Mouse (Mus musculus): Measurements from ENCODE around the gene Lrrc66. TPM values are rescaled to one million over a fixed set of nuclear protein-coding genes. Genes with fewer than 3 reads are reported as not detected.
"Not testable (repeated sequence)": the region's sequence is repeated elsewhere in the genome, so short reads cannot be mapped to it uniquely, and the experiment has no call there.

The Lrrc66 gene
- polyA plus RNA-seq, 1 experiment from 2014 or later, result 0.20 TPM

DNA sequence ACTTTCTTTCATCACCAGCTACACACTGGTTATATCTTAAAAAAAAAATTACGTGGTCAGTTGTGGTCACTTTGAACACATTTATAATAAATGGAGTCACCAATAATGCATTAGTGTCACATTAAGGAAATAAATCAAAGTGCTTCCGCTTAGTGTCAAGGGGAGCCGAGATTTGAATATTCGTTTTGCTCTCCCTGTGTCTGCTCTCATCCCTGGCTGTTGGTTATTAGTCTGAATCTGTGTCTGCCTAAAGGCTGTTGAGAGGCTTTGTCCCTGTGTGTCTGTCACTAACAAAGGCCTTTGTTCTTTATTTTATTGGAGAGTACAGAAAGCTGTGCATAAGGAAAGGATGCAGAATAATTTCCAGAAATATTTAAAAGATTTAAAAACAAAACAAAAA is 45.7 kb downstream of the Lrrc66 start:
- Histone ChIP-seq H3K4me2 (replicated peaks; ENCODE audit: low read depth, low read length) (no peak overlapping the region), H3K9ac (replicated peaks; ENCODE audit: low read depth) (no peak overlapping the region), H3K4me3 (ENCODE audit: low read depth, low read length) (no peak overlapping the region), H3K27me3 (replicated peaks; ENCODE audit: insufficient read depth, low read length) (no peaks in the 10 kb centered on the region), H3K9me3 (ENCODE audit: low read length) (no peaks in the 10 kb centered on the region), H3K36me3 (ENCODE audit: insufficient read depth, low read length) (no peaks in the 10 kb centered on the region), H3K4me1 (ENCODE audit: insufficient read depth, low read depth, low read length) (no peaks in the 10 kb centered on the region), H3K27ac (ENCODE audit: low read length) (no peak overlapping the region)
- DNase-seq (ENCODE audit: low spot score), result no peak
- no peak for TF ChIP-seq CTCF (IDR thresholded peaks at IDR 0.05)
- ATAC-seq, result no peak
- 62% methylated on average over 4 of the region's 4 CpGs for whole genome bisulfite sequencing

DNA sequence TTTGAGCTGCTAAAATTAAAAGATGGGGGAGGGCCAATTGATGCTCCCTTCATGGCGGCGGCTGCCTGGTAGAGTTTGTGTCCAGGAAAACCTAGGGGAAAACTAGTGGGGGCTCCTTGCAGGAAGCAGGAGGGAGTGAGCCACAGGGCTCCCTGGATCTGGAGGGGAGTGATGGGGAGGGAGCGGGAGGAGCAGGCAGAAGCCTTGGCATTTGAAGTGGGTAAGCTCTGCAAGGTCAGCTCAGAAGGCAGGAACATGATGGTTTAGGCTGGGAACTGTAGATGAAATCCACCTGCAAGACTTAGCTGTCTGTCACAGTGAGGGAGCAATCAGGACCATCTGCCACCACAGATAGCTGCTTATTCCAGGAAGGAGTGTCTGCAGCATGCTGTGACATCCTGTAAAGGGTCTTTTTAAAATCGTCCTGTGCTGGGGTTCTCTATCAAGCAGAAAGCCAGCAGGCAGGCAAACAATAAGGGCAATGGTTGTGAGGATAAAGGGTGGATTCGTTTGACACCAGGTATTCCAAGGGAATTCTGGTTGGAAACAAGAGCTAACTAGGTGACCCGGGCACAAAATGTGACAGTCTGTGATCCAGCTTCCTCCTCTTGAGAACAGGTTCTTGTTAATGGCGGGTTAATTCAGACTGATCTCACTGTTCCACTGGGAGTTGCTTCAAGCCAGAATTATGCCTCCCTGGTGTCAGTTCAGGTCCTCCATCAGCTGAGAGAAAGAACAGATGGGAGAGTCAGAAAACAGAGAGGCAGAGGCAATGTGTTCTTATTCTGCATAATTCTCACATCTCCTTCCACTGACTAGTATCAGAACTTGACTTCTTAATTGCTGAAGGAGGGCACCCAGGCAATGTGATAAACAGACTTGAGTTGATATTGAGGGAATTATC is 46.9 kb downstream of the Lrrc66 start:
- Histone ChIP-seq H3K4me3 (ENCODE audit: low read depth, low read length) (no peak overlapping the region), H3K9ac (replicated peaks; ENCODE audit: low read depth) (no peak overlapping the region), H3K27ac (ENCODE audit: low read length) (no peak overlapping the region), H3K9me3 (ENCODE audit: low read length) (no peaks in the 10 kb centered on the region), H3K4me2 (replicated peaks; ENCODE audit: low read depth, low read length) (no peak overlapping the region), H3K4me1 (ENCODE audit: insufficient read depth, low read depth, low read length) (no peaks in the 10 kb centered on the region), H3K27me3 (replicated peaks; ENCODE audit: insufficient read depth, low read length) (no peaks in the 10 kb centered on the region), H3K36me3 (ENCODE audit: insufficient read depth, low read length) (no peaks in the 10 kb centered on the region)
- WGBS, result 49% methylated on average over 7 of the region's 7 CpGs
- ATAC-seq (no peak), DNase-seq (ENCODE audit: low spot score) (no peak)
- TF ChIP-seq EP300 (IDR thresholded peaks at IDR 0.05), result no peak

DNA sequence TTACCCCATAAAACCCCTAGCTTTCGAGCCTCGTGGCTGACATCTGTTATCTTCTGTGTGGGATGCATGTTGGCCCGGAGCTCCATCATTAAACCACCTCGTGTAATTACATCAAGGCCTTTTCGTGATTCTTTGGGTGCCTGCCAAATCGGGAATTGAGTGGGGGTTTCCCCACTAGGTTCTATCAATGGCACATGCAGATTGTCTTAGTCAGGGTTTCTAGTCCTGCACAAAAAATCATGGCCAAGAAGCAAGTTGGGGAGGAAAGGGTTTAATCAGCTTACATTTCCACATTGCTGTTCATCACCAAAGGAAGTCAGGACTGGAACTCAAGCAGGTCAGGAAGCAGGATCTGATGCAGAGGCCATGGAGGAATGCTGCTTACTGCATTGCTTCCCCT is 48.3 kb downstream of the Lrrc66 start:
- not testable (repeated sequence) for H3K4me3 ChIP-seq (ENCODE audit: low read depth, low read length); H3K27ac ChIP-seq (ENCODE audit: low read length); H3K4me2 ChIP-seq (replicated peaks; ENCODE audit: low read depth, low read length); DNase-seq (ENCODE audit: low spot score); ATAC-seq; H3K4me1 ChIP-seq (ENCODE audit: insufficient read depth, low read depth, low read length); H3K27me3 ChIP-seq (replicated peaks; ENCODE audit: insufficient read depth, low read length); H3K9me3 ChIP-seq (ENCODE audit: low read length); H3K36me3 ChIP-seq (ENCODE audit: insufficient read depth, low read length); H3K9ac ChIP-seq (replicated peaks; ENCODE audit: low read depth)
- 64% methylated on average over 6 of the region's 6 CpGs for WGBS

DNA sequence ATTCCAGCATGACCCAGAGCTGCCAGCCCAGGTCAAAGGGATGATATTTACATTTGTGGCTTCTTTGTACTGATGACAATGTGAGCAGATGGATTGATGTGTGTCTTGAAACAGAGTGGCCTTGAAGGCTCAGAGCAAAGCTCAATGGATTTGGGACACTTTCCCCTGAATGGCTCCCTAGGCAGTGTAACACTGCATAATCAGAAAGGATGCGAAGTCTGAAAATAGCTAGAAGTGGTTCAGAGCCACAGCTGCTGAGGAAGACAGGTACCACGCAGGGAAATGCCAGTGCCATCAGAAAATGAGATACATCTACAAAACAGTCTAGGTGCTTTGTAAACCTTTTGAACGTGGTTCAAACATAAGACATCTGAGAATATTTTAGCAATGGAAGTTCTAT is 54.2 kb downstream of the Lrrc66 start:
- Histone ChIP-seq H3K4me3 (ENCODE audit: low read depth, low read length) (no peak overlapping the region), H3K9me3 (ENCODE audit: low read length) (no peaks in the 10 kb centered on the region), H3K4me2 (replicated peaks; ENCODE audit: low read depth, low read length) (no peak overlapping the region), H3K36me3 (ENCODE audit: insufficient read depth, low read length) (no peaks in the 10 kb centered on the region), H3K4me1 (ENCODE audit: insufficient read depth, low read depth, low read length) (no peaks in the 10 kb centered on the region), H3K27me3 (replicated peaks; ENCODE audit: insufficient read depth, low read length) (no peaks in the 10 kb centered on the region), H3K27ac (ENCODE audit: low read length) (no peak overlapping the region), H3K9ac (replicated peaks; ENCODE audit: low read depth) (no peak overlapping the region)
- no peak for DNase-seq (ENCODE audit: low spot score)
- TF ChIP-seq EP300 (IDR thresholded peaks at IDR 0.05), result no peak
- no peak for TF ChIP-seq CTCF (IDR thresholded peaks at IDR 0.05)
- 73% methylated on average over 3 of the region's 3 CpGs for WGBS
- no peak for ATAC-seq

DNA sequence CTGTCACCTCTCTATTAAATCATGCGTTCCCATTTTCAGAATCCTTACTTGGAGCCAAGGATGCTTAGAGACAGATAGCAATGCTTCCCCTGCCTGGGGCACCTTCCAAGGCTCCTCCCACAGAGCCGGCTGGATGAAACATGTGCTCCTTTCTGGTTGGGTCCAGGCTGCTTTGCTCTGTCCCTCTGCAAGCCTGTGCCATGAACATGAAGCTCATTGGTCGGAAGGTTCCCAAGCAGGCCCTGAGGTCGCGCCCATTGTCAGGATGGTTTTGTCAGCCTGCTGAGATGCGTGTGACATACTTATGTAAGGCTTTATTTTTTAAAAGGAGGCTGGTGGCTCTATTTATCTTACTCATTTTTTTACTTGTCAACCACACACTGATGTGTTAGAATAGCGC is 55.6 kb downstream of the Lrrc66 start:
- H3K27me3 ChIP-seq (replicated peaks; ENCODE audit: insufficient read depth, low read length), result no peaks in the 10 kb centered on the region
- no peak for DNase-seq (ENCODE audit: low spot score)
- no peak overlapping the region for H3K4me3 ChIP-seq (ENCODE audit: low read depth, low read length)
- H3K4me2 ChIP-seq (replicated peaks; ENCODE audit: low read depth, low read length), result no peak overlapping the region
- no peak overlapping the region for H3K27ac ChIP-seq (ENCODE audit: low read length)
- WGBS, result 65% methylated on average over 7 of the region's 7 CpGs
- no peaks in the 10 kb centered on the region for H3K9me3 ChIP-seq (ENCODE audit: low read length)
- TF ChIP-seq CTCF (IDR thresholded peaks at IDR 0.05) (no peak), EP300 (IDR thresholded peaks at IDR 0.05) (no peak)
- H3K4me1 ChIP-seq (ENCODE audit: insufficient read depth, low read depth, low read length), result no peaks in the 10 kb centered on the region
- no peak for ATAC-seq
- H3K9ac ChIP-seq (replicated peaks; ENCODE audit: low read depth), result no peak overlapping the region
- H3K36me3 ChIP-seq (ENCODE audit: insufficient read depth, low read length), result no peaks in the 10 kb centered on the region

DNA sequence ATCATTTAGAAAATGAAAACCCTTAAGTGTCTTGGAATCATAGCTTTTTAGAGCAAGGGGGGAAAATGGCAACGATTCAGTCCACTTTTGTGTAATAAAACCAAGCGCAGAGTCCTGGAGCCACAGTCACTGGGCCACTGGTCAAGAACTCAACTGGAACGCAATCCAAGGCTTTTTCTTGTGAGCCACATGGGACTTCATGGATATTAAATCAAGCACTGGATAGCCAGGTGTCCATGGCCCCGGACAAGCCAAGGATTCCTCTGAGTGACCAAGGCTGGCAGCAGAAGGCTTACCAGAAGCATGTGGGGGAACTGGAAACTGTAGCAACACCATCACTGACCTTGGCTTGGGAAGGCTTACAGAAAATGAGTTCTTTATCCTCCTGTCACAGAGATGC is 57.7 kb downstream of the Lrrc66 start:
- Histone ChIP-seq H3K4me2 (replicated peaks; ENCODE audit: low read depth, low read length) (no peak overlapping the region), H3K9me3 (ENCODE audit: low read length) (no peaks in the 10 kb centered on the region), H3K27ac (ENCODE audit: low read length) (no peak overlapping the region), H3K9ac (replicated peaks; ENCODE audit: low read depth) (no peak overlapping the region), H3K4me1 (ENCODE audit: insufficient read depth, low read depth, low read length) (no peaks in the 10 kb centered on the region), H3K27me3 (replicated peaks; ENCODE audit: insufficient read depth, low read length) (no peaks in the 10 kb centered on the region), H3K4me3 (ENCODE audit: low read depth, low read length) (no peak overlapping the region), H3K36me3 (ENCODE audit: insufficient read depth, low read length) (no peaks in the 10 kb centered on the region)
- DNase-seq (ENCODE audit: low spot score) (no peak), ATAC-seq (no peak)
- WGBS, result 92% methylated on average over 4 of the region's 4 CpGs
- TF ChIP-seq EP300 (IDR thresholded peaks at IDR 0.05) (no peak), CTCF (IDR thresholded peaks at IDR 0.05) (no peak)

All from lung, postnatal 0 days (tissue).